Mouse (Mus musculus): ENCODE data around the gene Arhgap27. TPM values are rescaled to one million over a fixed set of nuclear protein-coding genes. Genes with fewer than 3 reads are reported as not detected.
A peak's percentile ranks its signal among the peaks of the same experiment; 100 is the strongest.

The Arhgap27 gene
- total RNA-seq, 1 experiment from 2014 or later, result 13.7 TPM

DNA sequence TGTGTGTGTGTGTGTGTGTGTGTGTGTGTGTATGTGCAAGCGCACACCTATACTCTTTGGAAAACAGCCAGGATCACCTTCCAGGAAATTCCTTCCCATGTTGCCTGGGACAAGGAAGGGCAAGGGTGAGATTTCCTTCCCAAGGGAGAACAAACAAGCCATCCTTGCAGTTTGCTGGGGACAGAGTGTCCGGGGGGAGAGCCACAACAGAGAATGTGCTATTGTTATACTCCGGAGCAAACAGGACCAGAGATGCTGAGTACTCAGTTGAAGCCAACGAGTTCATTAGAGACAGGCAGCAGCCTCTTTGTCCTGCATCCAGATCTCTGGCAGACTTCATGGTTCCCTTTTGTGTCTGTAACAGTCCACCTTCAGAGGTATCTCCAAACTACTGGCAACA lies 5.2 kb downstream of the Arhgap27 start:
- no peak for ATAC-seq (replicated peaks; ENCODE audit: low read depth, poor library complexity, severe bottlenecking)

DNA sequence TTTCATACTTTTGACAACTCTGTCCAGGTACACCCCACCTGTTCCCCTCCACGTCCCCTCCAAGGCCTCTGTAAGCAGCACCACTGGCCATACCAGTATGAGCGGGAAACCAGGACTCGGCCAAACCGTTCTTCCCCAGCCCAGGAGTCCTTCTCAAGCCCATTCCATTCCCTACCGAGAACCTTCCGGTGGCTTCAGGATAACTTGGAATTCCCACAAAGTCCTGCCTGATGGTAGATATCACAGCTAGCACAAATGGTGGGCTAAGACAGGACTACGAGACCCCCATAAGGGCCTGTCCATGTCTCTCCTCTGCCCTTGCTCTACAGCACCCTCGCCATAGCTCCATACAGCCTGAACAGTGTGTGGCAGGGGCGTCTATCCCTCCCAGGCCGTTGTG lies 5.8 kb downstream of the Arhgap27 start:
- ATAC-seq (replicated peaks; ENCODE audit: low read depth, poor library complexity, severe bottlenecking), result no peak

DNA sequence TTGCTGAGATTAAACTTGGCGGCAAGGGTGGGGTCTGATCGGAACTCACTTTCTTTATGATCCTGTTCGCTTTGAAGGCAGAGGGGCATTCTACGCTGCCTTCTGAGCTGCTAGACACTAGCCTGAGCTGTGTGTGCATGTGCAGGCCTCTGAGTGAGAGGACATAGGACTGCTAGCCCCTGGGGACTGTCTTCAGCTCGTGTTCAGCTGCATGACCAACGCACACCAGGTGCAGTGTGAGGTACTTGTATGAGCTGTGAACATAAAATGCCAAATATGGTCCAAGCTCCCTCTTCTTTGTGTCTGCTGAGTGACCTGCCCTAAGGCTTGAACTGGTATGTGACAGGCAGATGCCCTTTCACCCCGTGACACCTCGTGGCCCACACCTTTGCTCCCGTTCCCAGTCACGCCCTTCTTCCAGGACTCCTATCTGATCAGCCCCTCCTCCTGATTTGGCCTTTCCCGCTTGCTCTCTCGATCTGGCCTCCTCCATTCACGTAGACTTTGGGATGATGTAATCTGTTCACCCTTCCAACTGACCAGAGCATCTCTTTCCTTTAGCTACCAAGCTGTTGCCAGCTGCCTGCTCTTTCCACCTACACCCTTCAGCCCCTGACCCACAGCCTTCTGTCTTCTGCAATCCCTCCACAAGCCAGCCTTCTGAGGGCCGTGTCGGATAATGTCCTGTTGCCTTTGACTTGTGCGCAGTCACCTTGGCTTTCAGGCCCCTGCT lies 6.4 kb downstream of the Arhgap27 start:
- no peak for ATAC-seq (replicated peaks; ENCODE audit: low read depth, poor library complexity, severe bottlenecking)

DNA sequence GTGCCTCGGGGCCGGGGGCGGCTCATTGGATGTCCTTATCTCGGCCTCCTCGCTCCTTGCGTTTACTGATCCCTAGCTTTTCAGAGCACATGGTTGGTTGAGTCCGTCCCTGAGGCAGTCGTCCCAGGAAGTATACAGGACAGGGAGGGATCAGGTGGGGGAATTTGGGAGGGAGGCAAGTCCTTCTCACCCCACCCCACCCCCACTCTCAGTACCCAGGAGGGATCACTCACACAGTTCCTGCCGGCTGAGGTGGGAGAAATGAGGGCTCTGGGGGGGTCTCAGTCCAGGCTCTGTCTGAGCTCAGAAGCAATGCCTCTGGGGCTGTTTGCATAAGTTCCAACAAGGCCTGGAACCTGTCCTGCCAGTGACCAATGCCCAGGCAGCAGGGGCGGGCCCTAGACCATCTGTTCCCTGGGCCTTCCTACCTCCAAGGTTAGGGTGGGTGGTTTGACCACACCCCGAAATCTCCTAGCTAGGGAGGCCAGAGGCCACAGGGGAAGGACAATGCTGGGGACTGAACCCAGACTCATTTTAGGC lies 7.4 kb downstream of the Arhgap27 start:
- no peak for ATAC-seq (replicated peaks; ENCODE audit: low read depth, poor library complexity, severe bottlenecking)

DNA sequence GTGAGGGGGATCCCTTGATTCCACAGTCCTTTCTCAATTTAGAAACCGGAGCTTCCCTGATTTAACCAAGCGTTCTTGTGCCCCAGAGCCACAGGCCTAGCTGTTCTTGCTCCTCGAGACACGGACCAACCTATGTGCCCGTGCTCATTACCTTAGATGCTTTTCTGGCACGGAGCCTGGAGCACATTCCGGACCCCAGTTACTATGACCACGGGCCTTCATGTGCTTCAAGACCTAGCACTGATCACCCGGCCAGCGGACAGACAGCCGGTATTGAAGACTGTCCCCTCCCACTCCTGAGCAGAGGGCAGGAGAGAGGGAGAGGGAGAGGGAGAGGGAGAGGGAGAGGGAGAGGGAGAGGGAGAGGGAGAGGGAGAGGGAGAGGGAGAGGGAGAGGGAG lies 8.2 kb downstream of the Arhgap27 start:
- no peak for ATAC-seq (replicated peaks; ENCODE audit: low read depth, poor library complexity, severe bottlenecking)

DNA sequence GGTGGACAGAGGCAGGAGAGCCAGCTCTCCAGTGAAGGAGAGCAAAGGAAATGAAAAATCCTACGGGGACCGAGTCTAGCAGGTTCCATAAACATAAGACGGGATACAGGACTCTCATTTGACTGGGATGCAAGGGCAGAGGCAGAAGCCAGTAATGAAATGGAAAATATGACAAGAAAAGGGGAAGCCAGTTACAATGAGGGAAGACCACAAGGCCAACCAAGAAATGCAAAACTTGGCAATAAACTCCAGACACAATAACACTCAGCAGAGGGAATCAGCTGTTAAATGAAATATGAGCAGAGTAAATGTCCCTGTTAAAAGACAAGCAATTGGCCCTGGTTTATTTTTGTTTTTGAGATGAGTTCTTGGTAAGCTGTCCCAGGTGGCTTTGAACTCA lies 9.5 kb downstream of the Arhgap27 start:
- ATAC-seq (replicated peaks; ENCODE audit: low read depth, poor library complexity, severe bottlenecking), result peak; percentile 71

DNA sequence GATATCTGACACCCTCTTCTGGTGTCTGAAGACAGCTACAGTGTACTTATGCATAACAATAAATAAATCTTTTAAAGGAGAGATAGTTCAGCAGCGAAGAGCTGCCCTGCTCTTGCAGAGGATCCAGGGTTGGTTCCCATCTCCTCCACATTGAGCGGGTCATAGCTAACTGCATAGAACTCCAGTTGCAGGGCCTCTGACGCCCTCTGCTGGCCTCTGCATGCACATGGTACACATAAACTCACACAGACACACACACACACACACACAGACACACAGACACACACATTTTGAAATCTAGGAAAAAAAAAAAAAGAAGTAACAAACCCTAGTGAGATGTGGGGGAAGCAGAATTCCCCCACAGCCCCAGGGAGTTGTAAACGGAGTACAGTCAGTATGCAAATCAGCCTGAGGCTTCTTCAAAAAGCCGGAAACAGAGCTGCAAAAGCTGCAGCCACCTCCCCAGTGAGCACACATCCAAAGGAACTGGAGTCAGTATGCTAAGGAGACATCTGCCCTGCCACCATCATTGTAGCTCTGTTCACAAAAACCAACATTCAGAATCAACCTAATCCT lies 11.2 kb downstream of the Arhgap27 start:
- ATAC-seq (replicated peaks; ENCODE audit: low read depth, poor library complexity, severe bottlenecking), result no peak

DNA sequence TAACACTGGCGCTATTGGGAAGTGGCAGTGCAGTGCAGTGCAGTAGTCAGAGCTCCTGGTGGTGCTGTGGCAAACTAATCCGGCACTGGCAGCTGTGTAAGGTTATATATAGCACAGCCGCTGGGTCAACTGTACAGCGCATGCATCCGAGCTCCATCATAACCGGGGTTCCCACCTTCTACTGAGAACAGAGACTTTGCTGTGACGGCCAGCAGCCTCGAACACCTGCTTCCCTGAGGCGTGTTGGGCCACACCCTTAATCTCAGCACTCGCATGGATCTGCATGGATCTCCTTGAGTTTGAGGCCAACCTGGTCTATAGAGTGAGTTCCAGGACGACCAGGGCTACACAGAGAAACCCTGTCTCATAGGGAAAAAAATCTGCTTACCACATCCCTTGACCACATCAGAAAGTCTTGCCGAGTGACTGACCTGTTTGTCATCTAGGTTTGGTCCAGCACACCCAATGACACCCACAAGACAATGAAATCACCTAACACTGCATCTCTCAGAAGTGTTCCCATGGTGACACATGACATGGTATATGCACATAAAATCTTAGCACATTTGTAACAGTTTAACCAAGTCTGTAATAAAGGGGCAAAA lies 12.7 kb downstream of the Arhgap27 start:
- ATAC-seq (replicated peaks; ENCODE audit: low read depth, poor library complexity, severe bottlenecking), result no peak

DNA sequence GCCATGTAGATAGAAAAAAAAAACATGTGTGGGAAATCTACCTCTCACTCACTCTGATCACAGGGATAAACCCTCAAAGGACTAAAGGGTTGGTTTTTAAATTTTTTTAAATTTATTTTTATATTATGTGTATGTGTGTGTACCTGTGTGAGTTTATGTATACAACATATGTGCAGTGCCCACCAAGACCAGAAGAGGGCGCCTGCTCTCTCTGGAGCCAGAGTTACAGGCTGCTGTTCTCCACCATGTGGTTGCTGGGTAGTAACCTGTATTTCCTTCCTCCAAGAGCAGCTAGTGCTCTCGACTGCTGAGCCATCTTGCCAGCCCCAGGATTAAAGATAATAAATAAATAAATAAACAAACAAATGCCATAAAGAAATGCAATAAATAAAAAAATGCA lies 13.8 kb downstream of the Arhgap27 start:
- ATAC-seq (replicated peaks; ENCODE audit: low read depth, poor library complexity, severe bottlenecking), result no peak

DNA sequence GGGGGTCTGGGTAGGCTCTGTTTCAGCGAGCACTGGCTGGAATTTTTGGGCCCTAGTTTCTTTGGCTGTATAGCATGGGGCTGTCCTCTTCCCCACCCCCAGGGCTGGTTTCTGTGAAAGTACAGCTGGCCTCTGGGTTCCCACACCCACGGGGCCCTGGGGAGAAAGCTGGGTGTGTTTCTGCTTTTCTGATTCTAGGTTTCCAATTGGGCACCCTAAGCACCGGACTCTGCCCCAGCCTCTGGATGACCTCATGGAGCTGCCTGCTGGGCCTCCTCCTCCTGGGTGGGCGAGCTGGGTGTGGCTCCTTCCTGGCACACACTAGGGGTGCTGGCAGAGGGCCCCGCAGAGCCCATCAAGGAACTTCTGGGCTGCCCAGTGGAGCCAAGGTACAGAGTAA lies 16.8 kb downstream of the Arhgap27 start:
- ATAC-seq (replicated peaks; ENCODE audit: low read depth, poor library complexity, severe bottlenecking), result peak; percentile 29

DNA sequence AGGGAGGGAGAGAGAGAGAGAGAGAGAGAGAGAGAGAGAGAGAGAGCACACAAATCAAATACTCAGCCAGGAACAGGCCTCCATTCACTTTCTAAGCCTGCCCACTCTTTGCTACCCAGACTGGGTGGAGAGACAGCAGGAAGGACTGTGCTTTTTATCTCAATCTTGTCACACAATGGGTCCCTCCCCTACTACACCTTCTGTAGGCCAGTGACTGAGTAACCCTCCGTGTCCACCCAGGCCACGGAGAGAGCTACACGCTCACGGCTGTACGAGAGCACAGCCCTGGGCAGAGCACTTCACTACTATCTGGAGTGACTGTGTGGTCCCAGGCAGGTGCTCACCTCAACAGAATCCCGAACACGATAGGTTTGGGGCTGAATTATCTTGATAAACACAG lies 17.3 kb downstream of the Arhgap27 start:
- ATAC-seq (replicated peaks; ENCODE audit: low read depth, poor library complexity, severe bottlenecking), result no peak

DNA sequence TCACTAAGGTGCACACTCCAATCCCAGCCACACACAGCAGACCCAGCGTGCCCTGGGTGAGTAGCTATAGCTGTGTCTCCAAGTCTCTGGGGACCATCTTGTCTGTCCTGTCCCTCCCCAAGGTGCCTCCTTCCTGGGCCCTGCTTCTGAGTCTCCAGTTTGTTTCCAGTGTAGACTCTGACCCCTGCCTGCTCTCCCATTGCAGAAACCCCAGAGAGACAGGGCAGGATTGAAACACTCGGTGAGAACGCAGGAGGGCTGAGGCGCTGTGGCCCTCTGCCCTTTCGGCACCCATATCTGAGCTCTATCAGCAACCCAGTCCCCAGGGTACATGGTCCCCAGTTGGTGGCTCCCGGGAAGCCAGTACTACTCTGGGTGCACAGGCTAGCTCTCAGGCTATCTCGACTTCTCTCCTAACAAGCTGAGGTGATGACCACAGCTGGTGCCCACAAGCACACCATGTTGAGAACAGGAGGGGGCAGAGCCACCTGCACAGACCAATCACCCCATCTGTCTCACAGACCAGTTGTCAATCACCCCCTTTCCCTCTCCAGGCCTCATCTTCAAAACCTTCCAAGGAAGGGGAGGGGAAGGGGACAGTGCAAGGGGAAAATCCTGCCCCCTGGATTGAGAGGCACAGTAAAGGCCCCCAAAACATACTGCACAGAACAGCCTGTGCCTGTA lies 17.9 kb downstream of the Arhgap27 start:
- no peak for ATAC-seq (replicated peaks; ENCODE audit: low read depth, poor library complexity, severe bottlenecking)

DNA sequence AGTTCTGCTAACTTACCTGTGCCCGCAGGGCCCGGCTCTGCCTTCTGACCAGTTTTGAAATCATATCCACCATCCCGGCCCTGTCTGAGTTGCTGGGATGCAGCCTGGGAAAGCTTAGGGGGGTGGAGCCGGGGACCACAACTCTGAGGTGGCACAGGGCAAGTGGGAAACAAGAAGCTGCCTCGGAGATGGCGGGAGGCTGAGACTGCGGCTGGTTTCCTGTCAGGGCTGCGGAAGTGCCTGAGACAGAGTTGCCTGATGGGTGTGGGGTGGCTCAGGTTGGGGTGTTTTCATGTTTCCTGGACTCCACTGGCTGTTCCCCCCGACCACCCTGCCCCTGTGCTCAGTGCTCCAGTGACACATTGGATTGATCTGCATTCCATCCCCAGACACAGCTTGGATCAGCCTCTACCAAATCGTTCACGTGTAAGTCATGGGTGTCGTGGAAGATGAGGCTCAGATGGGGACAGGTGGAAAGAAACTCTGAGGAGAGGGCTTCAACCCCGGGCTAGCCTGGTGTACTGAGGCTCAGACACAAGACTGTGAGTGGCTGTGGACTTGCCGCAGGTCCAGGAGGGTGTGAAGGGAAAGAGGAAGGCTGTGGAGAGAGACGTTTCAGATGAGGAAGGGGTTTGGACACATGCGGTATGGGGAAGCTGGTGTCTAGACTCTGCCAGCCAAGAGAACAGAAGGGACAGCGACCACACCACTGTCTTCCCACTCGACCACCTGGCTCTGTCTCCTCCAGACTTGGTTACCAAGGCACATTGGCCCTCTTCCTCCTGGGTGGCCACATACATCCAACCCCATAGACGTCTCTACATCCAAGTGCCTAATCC lies 18.8 kb downstream of the Arhgap27 start:
- ATAC-seq (replicated peaks; ENCODE audit: low read depth, poor library complexity, severe bottlenecking), result peak; percentile 69

DNA sequence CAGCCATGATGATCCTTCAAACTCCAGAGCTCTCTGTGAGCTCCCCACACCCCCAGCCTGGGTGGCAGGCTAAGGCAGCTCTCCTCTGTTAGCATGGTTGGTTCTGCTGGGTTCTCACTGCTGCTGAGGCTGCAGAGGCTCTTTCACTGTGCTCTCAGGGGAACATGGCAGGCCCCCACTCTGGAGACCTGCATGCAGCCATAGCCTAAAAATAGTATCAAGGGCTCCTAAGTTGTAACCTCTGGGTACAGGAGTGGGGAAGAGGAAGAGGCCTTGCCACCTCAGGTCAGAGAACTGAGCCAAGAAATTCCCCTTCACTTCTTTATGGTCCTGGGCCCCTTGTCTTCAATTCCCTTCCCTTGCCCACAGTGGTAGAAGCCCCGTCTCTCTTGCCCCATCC lies 19.6 kb downstream of the Arhgap27 start:
- ATAC-seq (replicated peaks; ENCODE audit: low read depth, poor library complexity, severe bottlenecking), result no peak

DNA sequence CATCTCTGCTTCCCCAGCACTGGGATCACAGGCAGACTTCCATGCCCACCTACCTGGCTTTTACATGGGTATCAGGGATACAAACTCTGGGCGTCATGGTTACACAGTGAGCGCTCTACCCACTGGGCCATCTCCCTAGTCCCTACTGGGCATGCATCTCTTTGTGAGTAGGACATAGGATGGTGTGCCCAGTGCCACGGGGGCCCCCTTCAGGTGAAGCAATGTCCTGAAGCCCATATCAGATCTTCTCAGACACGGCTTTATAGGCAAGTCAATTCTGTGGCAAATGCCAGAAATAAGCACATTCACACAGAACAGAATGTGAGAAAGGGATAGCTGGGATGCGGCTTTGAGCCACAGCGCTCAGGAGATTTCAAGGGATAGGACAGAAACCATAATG lies 20.4 kb downstream of the Arhgap27 start:
- no peak for ATAC-seq (replicated peaks; ENCODE audit: low read depth, poor library complexity, severe bottlenecking)

DNA sequence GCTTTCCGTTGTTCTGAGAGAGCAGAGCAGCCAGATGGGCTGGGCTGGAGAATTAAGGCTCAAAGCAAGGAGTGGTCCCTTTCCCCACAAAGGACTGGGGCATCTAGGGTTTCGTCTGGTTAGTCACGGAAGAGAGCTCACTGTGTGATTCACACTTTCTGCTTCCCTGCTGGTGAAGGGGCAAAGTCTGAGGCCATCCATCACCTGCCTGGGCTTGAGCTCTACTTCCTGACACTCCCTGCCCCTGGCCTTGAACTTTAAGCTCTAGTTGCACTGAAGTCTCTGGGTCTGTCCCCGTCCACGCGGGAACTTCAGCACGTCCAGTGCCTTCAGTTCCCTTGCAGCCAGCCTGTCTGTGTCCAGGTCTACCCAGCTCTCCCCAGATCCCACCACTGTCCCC lies 22.8 kb downstream of the Arhgap27 start:
- no peak for ATAC-seq (replicated peaks; ENCODE audit: low read depth, poor library complexity, severe bottlenecking)

DNA sequence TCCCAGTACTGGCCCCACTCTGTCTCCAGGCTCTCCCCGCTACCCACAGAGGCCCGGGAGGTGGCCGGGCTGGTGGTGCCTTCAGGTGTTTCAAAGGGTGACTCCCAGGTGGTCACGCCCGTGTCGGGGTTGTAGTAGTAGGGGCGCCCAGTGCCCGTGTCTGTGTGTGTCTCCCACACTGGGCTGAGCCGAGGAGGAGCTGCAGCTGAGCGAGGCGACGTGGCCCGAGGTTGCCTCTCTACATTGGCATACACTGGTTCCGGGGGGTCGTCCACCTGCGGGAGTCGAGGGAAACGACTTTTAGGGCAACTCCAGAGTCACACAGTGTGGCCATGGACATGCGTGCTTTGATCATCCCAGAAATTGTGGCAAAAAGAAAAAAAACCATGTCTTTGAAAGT lies 23.4 kb downstream of the Arhgap27 start:
- no peak for ATAC-seq (replicated peaks; ENCODE audit: low read depth, poor library complexity, severe bottlenecking)

DNA sequence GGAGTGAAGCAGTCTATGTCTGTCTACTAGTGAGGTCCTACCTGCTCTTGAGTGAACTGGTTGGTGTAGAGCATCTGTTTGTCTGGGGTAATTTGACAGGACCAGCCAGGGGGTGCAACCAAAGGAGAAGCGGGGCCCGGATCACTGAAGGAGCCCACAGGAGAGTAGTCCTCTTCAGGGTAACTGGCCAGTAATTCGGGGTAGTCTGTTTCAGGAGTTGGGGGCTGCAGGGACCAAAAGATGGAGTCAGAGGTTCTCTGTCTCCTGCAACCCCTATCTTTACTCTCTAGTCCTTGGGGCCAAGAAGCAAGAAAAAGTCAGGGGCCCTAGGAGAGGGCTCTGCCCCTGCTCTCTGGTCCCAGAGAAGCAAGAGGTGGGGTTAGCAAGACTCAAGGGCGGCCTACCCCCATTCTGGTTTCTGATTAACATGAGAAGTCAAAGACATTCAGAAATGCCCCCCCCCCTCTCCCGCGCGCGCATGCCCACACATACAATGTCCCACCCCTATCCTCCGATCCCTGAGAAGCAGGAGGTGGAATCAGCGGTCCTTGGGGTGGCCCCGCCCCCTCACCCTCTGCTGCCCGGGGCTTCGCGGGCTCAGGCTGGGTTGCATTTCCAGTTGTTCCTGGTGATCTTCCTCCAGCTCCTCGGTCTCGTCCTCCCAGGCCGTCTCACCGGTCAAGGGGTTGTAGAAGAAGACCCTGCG lies 23.9 kb downstream of the Arhgap27 start:
- ATAC-seq (replicated peaks; ENCODE audit: low read depth, poor library complexity, severe bottlenecking), result no peak

DNA sequence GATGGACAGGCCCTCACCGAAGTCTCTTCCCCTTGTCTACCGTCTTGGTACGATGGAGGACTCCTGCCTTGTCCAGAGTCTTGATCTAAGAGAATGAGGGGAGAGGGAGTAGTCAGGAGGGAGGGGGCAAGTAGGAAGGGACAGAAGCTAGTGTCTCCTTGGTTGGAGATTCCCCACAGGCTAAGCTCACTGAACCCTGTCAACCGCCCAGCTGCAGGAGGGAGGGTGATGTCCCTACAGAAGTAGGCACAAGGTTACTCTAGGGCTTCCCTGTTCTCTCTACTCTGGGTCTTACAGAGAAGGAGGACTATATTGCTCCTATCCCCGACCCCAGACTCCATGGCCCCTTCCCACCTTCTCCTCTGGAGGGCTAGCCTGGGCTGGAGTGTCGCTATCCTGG lies 24.8 kb downstream of the Arhgap27 start:
- ATAC-seq (replicated peaks; ENCODE audit: low read depth, poor library complexity, severe bottlenecking), result no peak
